Mouse (Mus musculus) cerebral cortex, adult 2 months (tissue): Measurements from ENCODE around the gene Akt3.

Experiments used
- WGBS: fragments of 180-500 bp; shearing (Covaris S2); methylation state at CpG from one replicate; pipeline ENCODE4 v1.1.7; 2018; 5-methylcytosine and 5-hydroxymethylcytosine counted together

Akt3 gene

GRCm38 (mm10) chr1:176970635-176971478 is 287.1 kb downstream of the Akt3 start:
- 53% methylated on average over 16 of the region's 16 CpGs for WGBS
